ENCODE assay signal across 14 mouse cellular contexts in the genomic region with DNA sequence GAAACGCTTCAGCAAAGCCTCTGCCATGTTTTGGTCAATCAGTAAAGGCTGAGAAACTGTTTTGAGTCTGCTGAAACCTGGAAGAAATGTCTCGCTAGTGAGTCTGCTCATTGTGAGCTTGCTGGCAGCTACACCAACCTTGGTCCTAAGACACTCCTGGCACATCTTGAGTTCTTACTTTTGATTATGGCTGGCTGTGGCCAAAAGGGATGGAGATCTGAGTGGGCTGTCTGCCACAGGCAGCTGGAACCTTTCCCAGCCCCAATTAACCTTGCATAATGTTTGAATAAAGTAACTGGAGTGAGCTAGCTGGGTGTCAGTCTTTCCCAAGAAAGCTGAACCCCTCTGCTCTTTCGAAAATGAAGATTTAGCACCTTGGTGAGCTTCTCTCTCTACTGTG. TPM values are rescaled to one million over a fixed set of nuclear protein-coding genes. Genes with fewer than 3 reads are reported as not detected.
DNase-seq lines count a peak whose midpoint lies in the region; ATAC-seq and TF ChIP-seq lines count a peak whose summit lies in the region.
"Had no signal": no experiment of that assay in that cellular context is flagged by ENCODE, and none has a peak within 500 bp of the region (broad histone marks: within the 10 kb centered on the region; RNA-seq: fewer than 3 reads in every experiment).

No protein-coding gene starts in this region.

- no peak for ATAC-seq in hindbrain, embryonic 14.5 days (ENCODE audit: low FRiP score)
- no peak for ATAC-seq in heart, embryonic 12.5 days (ENCODE audit: insufficient number of reproducible peaks, low FRiP score)
- ATAC-seq: activated CD4-positive, CD25-positive, alpha-beta regulatory T cell, adult 4 months; midbrain, embryonic 15.5 days had no signal

- intact Hi-C loops in left cerebral cortex, postnatal 4 days (cut with DNase I), result no loop called here

- no peaks in the 10 kb centered on the region for H3K27me3 ChIP-seq in hindbrain, embryonic 14.5 days (ENCODE audit: control insufficient read depth, insufficient read depth, low read length)
- no peaks in the 10 kb centered on the region for H3K27me3 ChIP-seq in hindbrain, embryonic 10.5 days (ENCODE audit: insufficient read depth, poor library complexity, severe bottlenecking)
- H3K27me3 ChIP-seq in kidney, adult 2 months (replicated peaks; ENCODE audit: control insufficient read depth, insufficient read depth, low read length), result no peaks in the 10 kb centered on the region
- H3K27me3 ChIP-seq in heart, embryonic 12.5 days (replicated peaks), result no peaks in the 10 kb centered on the region
- H3K27me3 ChIP-seq: CH12.LX; midbrain, embryonic 15.5 days had no signal

- TF ChIP-seq CTCF in kidney, adult 2 months (conservative IDR thresholded peaks at IDR 0.05; ENCODE audit: insufficient read depth, insufficient read length, low read depth, low read length), result no peak

- no peak overlapping the region for H3K27ac ChIP-seq in hindbrain, embryonic 14.5 days
- H3K27ac ChIP-seq in hindbrain, embryonic 10.5 days, result no peak overlapping the region
- H3K27ac ChIP-seq in kidney, adult 2 months (ENCODE audit: insufficient read depth, low read depth, low read length), result no peak overlapping the region
- no peak overlapping the region for H3K27ac ChIP-seq in heart, embryonic 12.5 days (ENCODE audit: poor library complexity, severe bottlenecking)
- H3K27ac ChIP-seq: midbrain, embryonic 15.5 days had no signal

- H3K4me1 ChIP-seq in hindbrain, embryonic 14.5 days (replicated peaks; ENCODE audit: control insufficient read depth, insufficient read depth, low read length), result peaks cover 14% of the 10 kb centered on the region
- H3K4me1 ChIP-seq in hindbrain, embryonic 10.5 days (replicated peaks), result peaks cover 7% of the 10 kb centered on the region
- no peaks in the 10 kb centered on the region; the same call in 1 of the 2 replicates for H3K4me1 ChIP-seq in kidney, adult 2 months (ENCODE audit: control insufficient read depth, insufficient read depth, low read length)
- H3K4me1 ChIP-seq in heart, embryonic 12.5 days (replicated peaks), result peaks cover 5% of the 10 kb centered on the region; the same call in 1 of the 2 replicates

- no peak overlapping the region for H3K4me2 ChIP-seq in hindbrain, embryonic 14.5 days (replicated peaks)
- H3K4me2 ChIP-seq in heart, embryonic 12.5 days, result no peak overlapping the region
- H3K4me2 ChIP-seq: liver, embryonic 11.5 days; midbrain, embryonic 15.5 days had no signal

- no peaks in the 10 kb centered on the region for H3K9me3 ChIP-seq in hindbrain, embryonic 14.5 days (ENCODE audit: control insufficient read depth, low read length)
- no peaks in the 10 kb centered on the region for H3K9me3 ChIP-seq in hindbrain, embryonic 10.5 days
- H3K9me3 ChIP-seq in heart, embryonic 12.5 days (replicated peaks), result no peaks in the 10 kb centered on the region
- H3K9me3 ChIP-seq: midbrain, embryonic 15.5 days had no signal

- TF ChIP-seq POLR2A in kidney, adult 2 months (IDR thresholded peaks at IDR 0.05; ENCODE audit: low read depth, low read length), result no peak

- peak; percentile 35 for DNase-seq in hindbrain, embryonic 14.5 days (ENCODE audit: low spot score)
- no peak for DNase-seq in hindbrain, embryonic 10.5 days (ENCODE audit: low spot score)
- peak; percentile 17 to 31 for DNase-seq in cerebellum, adult 18-20 months
- peak; percentile 32 to 70 for DNase-seq in frontal cortex, postnatal 36 days (ENCODE audit: low spot score in 2 of 2)
- DNase-seq in left cerebral cortex, postnatal 4 days, result peak; percentile 73
- no peak for DNase-seq in kidney, adult 2 months
- no peak for DNase-seq in embryo, embryonic 10 days (ENCODE audit: low spot score)
- DNase-seq: gastrocnemius, postnatal 25 days; thymus, adult 2 months had no signal

- peaks cover 33% of the 10 kb centered on the region for H3K36me3 ChIP-seq in hindbrain, embryonic 14.5 days (replicated peaks; ENCODE audit: control insufficient read depth, insufficient read depth)
- peaks cover 57% of the 10 kb centered on the region for H3K36me3 ChIP-seq in hindbrain, embryonic 10.5 days
- peaks cover 1% of the 10 kb centered on the region; the same call in 1 of the 2 replicates for H3K36me3 ChIP-seq in kidney, adult 2 months (ENCODE audit: control insufficient read depth, insufficient read depth, low read length)
- H3K36me3 ChIP-seq in heart, embryonic 12.5 days, result peaks cover 35% of the 10 kb centered on the region

- H3K4me3 ChIP-seq in hindbrain, embryonic 14.5 days (replicated peaks; ENCODE audit: low read length), result no peak overlapping the region
- H3K4me3 ChIP-seq in hindbrain, embryonic 10.5 days, result no peak overlapping the region
- H3K4me3 ChIP-seq in kidney, adult 2 months (ENCODE audit: insufficient read depth, low read depth, low read length), result no peak overlapping the region
- no peak overlapping the region for H3K4me3 ChIP-seq in heart, embryonic 12.5 days
- H3K4me3 ChIP-seq: midbrain, embryonic 15.5 days had no signal

- H3K9ac ChIP-seq in hindbrain, embryonic 14.5 days, result no peak overlapping the region
- no peak overlapping the region for H3K9ac ChIP-seq in heart, embryonic 12.5 days
- H3K9ac ChIP-seq: midbrain, embryonic 15.5 days had no signal

- 76% methylated on average over 3 of the region's 3 CpGs for WGBS in hindbrain, embryonic 14.5 days
- 94% methylated on average over 3 of the region's 3 CpGs for WGBS in hindbrain, embryonic 10.5 days
- 77% methylated on average over 3 of the region's 3 CpGs for WGBS in kidney, adult 2 months
- 85% methylated on average over 3 of the region's 3 CpGs for WGBS in heart, embryonic 12.5 days

RNA-seq across cellular contexts. Expression of gene Etaa1, which starts 2.3 kb away (rescaled TPM):
- polyA plus RNA-seq in hindbrain, embryonic 14.5 days (2014; fragmentation: Nextera tagmentation; extraction: Ambion mirVana), result 9.6 and 11.2 TPM in 2 replicates
- polyA plus RNA-seq in hindbrain, embryonic 10.5 days (2016; fragmentation: Nextera tagmentation; extraction: Ambion mirVana), result 11.8 and 14.3 TPM in 2 replicates
- total RNA-seq in left cerebral cortex, postnatal 4 days (2021), result 1 to 10 TPM; 8.2 to 9.0 TPM
- polyA plus RNA-seq in kidney, adult 2 months (2012; rRNA removed), result 0.94 and 1.2 TPM in 2 replicates
- polyA plus RNA-seq in heart, embryonic 12.5 days (2016; fragmentation: Nextera tagmentation; extraction: Ambion mirVana), result 10.2 and 10.6 TPM in 2 replicates

Comparison
In these comparisons a context has a peak if more than half of its experiments do, and no peak if none do; other contexts are left out.
1. DNase-seq: peak in hindbrain, embryonic 14.5 days (single experiment), cerebellum, adult 18-20 months (2 of 2), frontal cortex, postnatal 36 days (2 of 2) and left cerebral cortex, postnatal 4 days (single experiment); none in hindbrain, embryonic 10.5 days (single experiment), kidney, adult 2 months (single experiment) and embryo, embryonic 10 days (single experiment).